Comparison of ENCODE assay signal across 25 mouse cellular contexts in the genomic region with DNA sequence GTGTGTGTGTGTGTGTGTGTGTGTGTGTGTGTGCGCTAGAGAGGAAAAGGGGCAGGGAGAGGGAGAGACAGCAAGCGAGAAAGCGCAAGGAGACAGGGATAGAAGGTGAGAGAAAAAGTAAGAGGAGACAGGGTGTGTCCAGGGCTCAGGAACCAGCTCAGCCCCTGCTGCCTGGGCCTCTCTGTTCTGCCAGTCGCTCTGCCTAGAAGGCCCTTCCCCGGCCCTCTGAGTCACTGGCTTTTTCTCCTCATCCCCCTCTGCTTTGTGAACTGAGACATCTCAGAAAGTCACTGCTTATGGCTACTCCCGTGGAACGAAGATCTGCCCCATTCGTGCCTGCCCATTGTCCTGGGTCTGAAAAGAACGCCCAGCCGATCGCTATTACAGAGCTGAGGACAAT.
"Had no signal": no experiment of that assay in that cellular context is flagged by ENCODE, and none has a peak within 500 bp of the region (broad histone marks: within the 10 kb centered on the region; RNA-seq: fewer than 3 reads in every experiment).

No protein-coding gene starts in this region.

- H3K9me3 ChIP-seq: limb, embryonic 12.5 days; limb, embryonic 15.5 days; midbrain, embryonic 13.5 days; neural tube, embryonic 12.5 days; neural tube, embryonic 15.5 days; stomach, embryonic 15.5 days had no signal

- H3K36me3 ChIP-seq: limb, embryonic 12.5 days; limb, embryonic 15.5 days; midbrain, embryonic 13.5 days; neural tube, embryonic 12.5 days; neural tube, embryonic 15.5 days; stomach, embryonic 15.5 days had no signal

- H3K4me3 ChIP-seq: limb, embryonic 12.5 days; limb, embryonic 15.5 days; midbrain, embryonic 13.5 days; neural tube, embryonic 12.5 days; neural tube, embryonic 15.5 days; stomach, embryonic 15.5 days had no signal

- H3K27me3 ChIP-seq: limb, embryonic 15.5 days; stomach, embryonic 15.5 days had no signal

- H3K4me1 ChIP-seq: neural tube, embryonic 12.5 days; neural tube, embryonic 15.5 days had no signal

- H3K27ac ChIP-seq: limb, embryonic 12.5 days; limb, embryonic 15.5 days; liver, embryonic 14.5 days; macrophage; midbrain, embryonic 13.5 days; neural tube, embryonic 12.5 days; neural tube, embryonic 15.5 days; stomach, embryonic 15.5 days had no signal

- H3K9ac ChIP-seq: limb, embryonic 12.5 days; limb, embryonic 15.5 days; liver, embryonic 14.5 days; liver, postnatal 0 days; lung, embryonic 14.5 days; midbrain, embryonic 13.5 days; neural tube, embryonic 12.5 days; neural tube, embryonic 15.5 days; stomach, embryonic 15.5 days had no signal

- H3K4me2 ChIP-seq: limb, embryonic 12.5 days; limb, embryonic 15.5 days; liver, embryonic 11.5 days; lung, embryonic 14.5 days; midbrain, embryonic 13.5 days; neural tube, embryonic 12.5 days; neural tube, embryonic 15.5 days; stomach, embryonic 15.5 days had no signal

- DNase-seq: kidney, adult 18-20 months; kidney, adult 9 months; kidney, postnatal 14 days; kidney, postnatal 4 days; left cerebral cortex, postnatal 4 days; liver, postnatal 0 days; lung, embryonic 14.5 days; right cerebral cortex, adult 18-20 months; right cerebral cortex, postnatal 14 days; right cerebral cortex, postnatal 4 days; spleen, adult 18-20 months; thymus, adult 2 months; thymus, postnatal 14 days; thymus, postnatal 4 days had no signal

- ATAC-seq: liver, postnatal 0 days; lung, postnatal 0 days; midbrain, embryonic 13.5 days; midbrain, embryonic 16.5 days had no signal
